Mouse (Mus musculus) mouse embryonic stem cell (cell line): ENCODE results near the gene Tcp11.

Experiments
- in situ Hi-C, 2 experiments: fragments of 300-500 bp; cut with MboI; formaldehyde crosslinking; loops; 1 replicate in 1 of 2; 3 replicates in 1 of 2; pipeline ENCODE4 v1.14.3; 2019 to 2020; ENCODE audit warnings: low sequenced_read_pairs in 2 of 2, low pct_unique_long_range_greater_than_20kb in 1 of 2, mixed read lengths in 1 of 2; ENCODE audit not compliant: unreplicated experiment in 1 of 2

The Tcp11 gene

GRCm38 (mm10) chr17:28026111-28026872, 54.1 kb downstream of the Tcp11 start:
- in situ Hi-C loops: no loop called here

- in situ Hi-C loops: no loop called here
Measured at GRCm38 (mm10) chr17:28025541-28025961, 54.9 kb downstream of the Tcp11 start.

GRCm38 (mm10) chr17:28022854-28023655, 57.4 kb downstream of the Tcp11 start:
- in situ Hi-C loops: no loop called here

- in situ Hi-C loops: no loop called here
Measured at GRCm38 (mm10) chr17:28021911-28022310, 58.5 kb downstream of the Tcp11 start.

GRCm38 (mm10) chr17:28019785-28020696, 60.4 kb downstream of the Tcp11 start:
- in situ Hi-C loops: no loop called here

- in situ Hi-C loops: no loop called here
Measured at GRCm38 (mm10) chr17:28018776-28019175, 61.7 kb downstream of the Tcp11 start.

GRCm38 (mm10) chr17:28018344-28018743, 62.1 kb downstream of the Tcp11 start:
- in situ Hi-C loops: no loop called here
